Mouse (Mus musculus) erythroblast, embryonic 14.5 days (primary cell): ENCODE measurements around the gene Ormdl3.

Experiments
- GATA1 ChIP-seq: IDR thresholded peaks from 2 replicates; pipeline ENCODE4 v1.6.1; 2012; ENCODE audit warnings: low read length, inconsistent platforms, mixed read lengths
- TAL1 ChIP-seq: IDR thresholded peaks from 3 replicates; pipeline ENCODE4 v1.6.1; 2012; ENCODE audit warnings: low read length, inconsistent platforms, mixed read lengths

DNA sequence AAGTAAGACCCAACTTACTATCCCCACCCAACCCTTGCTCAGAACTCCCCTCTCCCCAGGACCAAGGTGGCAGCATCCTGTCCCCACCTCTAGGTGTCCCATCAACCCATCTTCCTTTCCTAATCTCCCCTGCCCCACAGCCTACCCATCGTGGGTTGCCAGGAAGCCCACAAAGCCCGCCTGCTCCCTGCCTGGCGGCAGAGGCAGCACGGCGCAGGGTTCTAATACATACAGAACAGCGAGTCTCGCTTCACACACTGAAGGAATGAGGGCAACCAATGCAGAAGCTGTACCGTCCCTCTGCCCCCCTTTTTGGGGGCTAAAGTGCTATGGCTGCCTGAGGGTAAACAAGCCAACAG lies 5.2 kb downstream of the Ormdl3 start:
- TF ChIP-seq TAL1: no peak
- TF ChIP-seq GATA1: no peak
